ENCODE assay signal across 28 mouse cellular contexts in genomic region chr7:84231396-84231795, GRCm38 (mm10).
A peak's percentile ranks its signal among the peaks of the same experiment; 100 is the strongest.
DNase-seq lines count a peak whose midpoint lies in the region; ATAC-seq and TF ChIP-seq lines count a peak whose summit lies in the region.
"Had no signal": no experiment of that assay in that cellular context is flagged by ENCODE, and none has a peak within 500 bp of the region (broad histone marks: within the 10 kb centered on the region; RNA-seq: fewer than 3 reads in every experiment).

No protein-coding gene starts in this region.

- WGBS in lung, postnatal 0 days = 59% methylated on average over 4 of the region's 4 CpGs
- 42% methylated on average over 4 of the region's 4 CpGs for WGBS in embryonic facial prominence, embryonic 11.5 days

- no peak for TF ChIP-seq EP300 in lung, postnatal 0 days (IDR thresholded peaks at IDR 0.05)

- ATAC-seq in lung, postnatal 0 days = no peak
- ATAC-seq in embryonic facial prominence, embryonic 11.5 days (replicated peaks; ENCODE audit: insufficient number of reproducible peaks, low FRiP score, low TSS enrichment, low read depth) = no peak
- ATAC-seq: forebrain, embryonic 15.5 days; hindbrain, embryonic 16.5 days; intestine, embryonic 15.5 days had no signal

- H3K4me2 ChIP-seq in lung, postnatal 0 days (replicated peaks; ENCODE audit: low read depth, low read length) = no peak overlapping the region
- no peak overlapping the region for H3K4me2 ChIP-seq in embryonic facial prominence, embryonic 11.5 days (ENCODE audit: low read depth, low read length)
- H3K4me2 ChIP-seq: embryonic facial prominence, embryonic 13.5 days; forebrain, embryonic 12.5 days; forebrain, embryonic 15.5 days; heart, embryonic 12.5 days; heart, embryonic 15.5 days; hindbrain, embryonic 13.5 days; intestine, embryonic 15.5 days had no signal

- no peak overlapping the region for H3K4me3 ChIP-seq in lung, postnatal 0 days (ENCODE audit: low read depth, low read length)
- H3K4me3 ChIP-seq in embryonic facial prominence, embryonic 11.5 days (ENCODE audit: low read depth, low read length) = no peak overlapping the region
- H3K4me3 ChIP-seq: embryonic facial prominence, embryonic 13.5 days; forebrain, embryonic 12.5 days; forebrain, embryonic 15.5 days; heart, embryonic 12.5 days; heart, embryonic 15.5 days; hindbrain, embryonic 10.5 days; hindbrain, embryonic 13.5 days; intestine, embryonic 15.5 days had no signal

- H3K27ac ChIP-seq in lung, postnatal 0 days (ENCODE audit: low read length) = no peak overlapping the region
- H3K27ac ChIP-seq in embryonic facial prominence, embryonic 11.5 days (replicated peaks; ENCODE audit: low read depth, low read length) = no peak overlapping the region
- H3K27ac ChIP-seq: embryonic facial prominence, embryonic 13.5 days; forebrain, embryonic 12.5 days; forebrain, embryonic 15.5 days; heart, embryonic 15.5 days; hindbrain, embryonic 10.5 days; hindbrain, embryonic 13.5 days; intestine, embryonic 15.5 days had no signal

- DNase-seq in lung, postnatal 0 days (ENCODE audit: low spot score) = peak; percentile 56
- no peak for DNase-seq in lung, postnatal 25 days (ENCODE audit: low spot score)
- peak; percentile 9 for DNase-seq in embryonic facial prominence, embryonic 11.5 days (ENCODE audit: low spot score)
- DNase-seq in fibroblast of lung, adult 2 months (ENCODE audit: low read depth) = peak; percentile 24
- DNase-seq in ovary, postnatal 36 days (ENCODE audit: low spot score) = no peak
- no peak for DNase-seq in left cerebral cortex, postnatal 4 days
- DNase-seq: adrenal gland, adult 8-10 months; adrenal gland, postnatal 25 days; B cell, adult 2 months; cerebellum, adult 18-20 months; cerebellum, adult 9-10 months; cerebellum, postnatal 14 days; gastrocnemius, postnatal 10 days; gastrocnemius, postnatal 36 days; heart, postnatal 10 days; heart, postnatal 36 days; kidney, adult 11 months had no signal

- H3K27me3 ChIP-seq in lung, postnatal 0 days (replicated peaks; ENCODE audit: insufficient read depth, low read length) = no peaks in the 10 kb centered on the region
- no peaks in the 10 kb centered on the region for H3K27me3 ChIP-seq in embryonic facial prominence, embryonic 11.5 days (ENCODE audit: control insufficient read depth, insufficient read depth, low read length)
- H3K27me3 ChIP-seq: CH12.LX; embryonic facial prominence, embryonic 13.5 days; forebrain, embryonic 12.5 days; forebrain, embryonic 15.5 days; heart, embryonic 12.5 days; heart, embryonic 15.5 days; hindbrain, embryonic 13.5 days; intestine, embryonic 15.5 days had no signal

- intact Hi-C loops in left cerebral cortex, postnatal 4 days (cut with DNase I) = no loop called here

- no peaks in the 10 kb centered on the region for H3K9me3 ChIP-seq in lung, postnatal 0 days (ENCODE audit: low read length)
- H3K9me3 ChIP-seq in embryonic facial prominence, embryonic 11.5 days (replicated peaks; ENCODE audit: control insufficient read depth, low read length) = no peaks in the 10 kb centered on the region
- H3K9me3 ChIP-seq: embryonic facial prominence, embryonic 13.5 days; forebrain, embryonic 12.5 days; forebrain, embryonic 15.5 days; G1E; heart, embryonic 12.5 days; heart, embryonic 15.5 days; hindbrain, embryonic 10.5 days; hindbrain, embryonic 13.5 days; intestine, embryonic 15.5 days had no signal

- TF ChIP-seq CTCF in lung, postnatal 0 days (IDR thresholded peaks at IDR 0.05) = no peak

- H3K4me1 ChIP-seq in lung, postnatal 0 days (ENCODE audit: insufficient read depth, low read depth, low read length) = no peaks in the 10 kb centered on the region
- no peaks in the 10 kb centered on the region for H3K4me1 ChIP-seq in embryonic facial prominence, embryonic 11.5 days (ENCODE audit: control insufficient read depth, insufficient read depth, low read length)
- H3K4me1 ChIP-seq: embryonic facial prominence, embryonic 13.5 days; forebrain, embryonic 12.5 days; forebrain, embryonic 15.5 days; heart, embryonic 12.5 days; heart, embryonic 15.5 days; hindbrain, embryonic 10.5 days; hindbrain, embryonic 13.5 days; intestine, embryonic 15.5 days had no signal

- no peak overlapping the region for H3K9ac ChIP-seq in lung, postnatal 0 days (replicated peaks; ENCODE audit: low read depth)
- H3K9ac ChIP-seq in embryonic facial prominence, embryonic 11.5 days (replicated peaks; ENCODE audit: low read length) = no peak overlapping the region
- H3K9ac ChIP-seq: embryonic facial prominence, embryonic 13.5 days; forebrain, embryonic 12.5 days; forebrain, embryonic 15.5 days; heart, embryonic 12.5 days; heart, embryonic 15.5 days; hindbrain, embryonic 13.5 days; intestine, embryonic 15.5 days had no signal

- H3K36me3 ChIP-seq in lung, postnatal 0 days (ENCODE audit: insufficient read depth, low read length) = no peaks in the 10 kb centered on the region
- no peaks in the 10 kb centered on the region for H3K36me3 ChIP-seq in embryonic facial prominence, embryonic 11.5 days (replicated peaks; ENCODE audit: control insufficient read depth, insufficient read depth, low read depth, low read length)
- H3K36me3 ChIP-seq: embryonic facial prominence, embryonic 13.5 days; forebrain, embryonic 12.5 days; forebrain, embryonic 15.5 days; G1E; heart, embryonic 12.5 days; heart, embryonic 15.5 days; hindbrain, embryonic 10.5 days; hindbrain, embryonic 13.5 days; intestine, embryonic 15.5 days had no signal

Comparison
In these comparisons a context has a peak if more than half of its experiments do, and no peak if none do; other contexts are left out.
1. DNase-seq: peak in lung, postnatal 0 days (single experiment), embryonic facial prominence, embryonic 11.5 days (single experiment) and fibroblast of lung, adult 2 months (single experiment); none in lung, postnatal 25 days (single experiment), ovary, postnatal 36 days (single experiment) and left cerebral cortex, postnatal 4 days (single experiment).